ENCODE assay signal across 8 mouse cellular contexts in the genomic region with DNA sequence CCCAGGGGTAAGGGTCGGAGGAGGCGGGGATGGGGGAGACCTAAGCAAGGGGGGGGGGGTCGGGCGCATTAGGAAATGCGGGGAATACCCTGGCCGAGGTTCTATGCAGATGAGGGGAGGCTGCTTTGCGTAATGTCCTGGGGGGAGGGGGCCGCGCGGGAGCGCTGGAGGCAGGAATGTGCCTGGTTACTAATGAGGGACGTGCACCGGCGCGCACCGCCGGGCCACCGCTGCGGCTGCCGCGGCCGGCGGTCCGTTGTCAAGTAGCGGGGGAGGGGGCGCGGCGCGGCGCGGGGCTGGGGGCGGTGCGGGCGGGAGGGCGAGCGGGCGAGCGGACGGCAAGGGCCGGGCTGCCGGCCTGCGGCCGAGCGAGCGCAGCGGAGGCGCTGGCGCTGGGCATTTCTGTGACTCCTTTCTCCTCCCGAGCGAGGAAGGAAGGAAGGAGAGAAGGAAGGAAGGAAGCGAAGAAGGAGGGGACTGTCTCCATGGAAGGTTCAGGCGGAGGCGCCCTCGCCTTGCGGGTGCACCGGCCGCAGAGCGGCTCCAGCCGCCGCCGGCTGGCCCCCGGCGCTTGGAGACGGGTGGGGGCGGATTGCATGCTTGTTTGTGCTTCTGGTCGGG. TPM values are rescaled to one million over a fixed set of nuclear protein-coding genes. Genes with fewer than 3 reads are reported as not detected.
DNase-seq lines count a peak whose midpoint lies in the region; ATAC-seq and TF ChIP-seq lines count a peak whose summit lies in the region.

No protein-coding gene starts in this region.

- H3K27ac ChIP-seq in neural tube, embryonic 11.5 days (ENCODE audit: low read depth, low read length): peak overlapping the region; percentile 96
- H3K27ac ChIP-seq in heart, adult 2 months: peak overlapping the region; percentile 96
- peak overlapping the region; percentile 99 for H3K27ac ChIP-seq in kidney, adult 2 months (ENCODE audit: insufficient read depth, low read depth, low read length)
- H3K27ac ChIP-seq in limb, embryonic 13.5 days: peak overlapping the region; percentile 93
- H3K27ac ChIP-seq in midbrain, postnatal 0 days (ENCODE audit: low read depth, low read length): peak overlapping the region; percentile 98
- peak overlapping the region; percentile 98 for H3K27ac ChIP-seq in stomach, embryonic 16.5 days (ENCODE audit: low read length)

- H3K4me1 ChIP-seq in neural tube, embryonic 11.5 days (ENCODE audit: control insufficient read depth, insufficient read depth, low read length): no peaks in the 10 kb centered on the region; the same call in 1 of the 2 replicates
- no peaks in the 10 kb centered on the region; the same call in 1 of the 2 replicates for H3K4me1 ChIP-seq in heart, adult 2 months (ENCODE audit: control insufficient read depth, insufficient read depth, low read length)
- no peaks in the 10 kb centered on the region; the same call in 1 of the 2 replicates for H3K4me1 ChIP-seq in kidney, adult 2 months (ENCODE audit: control insufficient read depth, insufficient read depth, low read length)
- H3K4me1 ChIP-seq in limb, embryonic 13.5 days: peaks cover 15% of the 10 kb centered on the region
- no peaks in the 10 kb centered on the region for H3K4me1 ChIP-seq in midbrain, postnatal 0 days (ENCODE audit: insufficient read depth, low read length)
- H3K4me1 ChIP-seq in stomach, embryonic 16.5 days (ENCODE audit: control insufficient read depth, insufficient read depth, low read length): 0 out of 2 replicates have a peak, but pooled peaks cover 2% of the 10 kb centered on the region

- intact Hi-C loops in heart, adult 2 months (cut with DNase I): loop anchor here (1.0 to 5.0 kb wide), 5 partner anchors 16 to 415 kb away; a partner anchor contains a TSS

- 0 out of 2 replicates have a peak, but pooled peaks have one; percentile 12 for TF ChIP-seq EP300 in heart, adult 2 months (IDR thresholded peaks at IDR 0.05; ENCODE audit: insufficient read depth, low read depth, low read length)

- peak; percentile 84 for DNase-seq in neural tube, embryonic 11.5 days (ENCODE audit: low spot score)
- DNase-seq in neural tube, embryonic 10.5 days (ENCODE audit: extremely low spot score, low spot score): no peak
- DNase-seq in embryo, embryonic 11.5 days (ENCODE audit: low read depth, low spot score): peak; percentile 51
- peak; percentile 81 to 84 for DNase-seq in heart, adult 2 months
- peak; percentile 80 for DNase-seq in kidney, adult 2 months
- peak; percentile 74 for DNase-seq in midbrain, postnatal 0 days (ENCODE audit: low spot score)

- no peaks in the 10 kb centered on the region for H3K9me3 ChIP-seq in neural tube, embryonic 11.5 days (ENCODE audit: control insufficient read depth, low read length)
- no peaks in the 10 kb centered on the region for H3K9me3 ChIP-seq in limb, embryonic 13.5 days
- no peaks in the 10 kb centered on the region for H3K9me3 ChIP-seq in midbrain, postnatal 0 days (ENCODE audit: low read length)
- no peaks in the 10 kb centered on the region for H3K9me3 ChIP-seq in stomach, embryonic 16.5 days (replicated peaks; ENCODE audit: control insufficient read depth, low read length)

- peak overlapping the region; percentile 100 for H3K4me2 ChIP-seq in neural tube, embryonic 11.5 days (ENCODE audit: low read depth)
- peak overlapping the region; percentile 100 for H3K4me2 ChIP-seq in limb, embryonic 13.5 days (replicated peaks)
- H3K4me2 ChIP-seq in midbrain, postnatal 0 days (ENCODE audit: low read depth, low read length, poor library complexity, severe bottlenecking): peak overlapping the region; percentile 99
- H3K4me2 ChIP-seq in stomach, embryonic 16.5 days (ENCODE audit: low read depth, low read length): peak overlapping the region; percentile 94

- H3K27me3 ChIP-seq in neural tube, embryonic 11.5 days (ENCODE audit: control insufficient read depth, insufficient read depth, low read length): no peaks in the 10 kb centered on the region
- H3K27me3 ChIP-seq in heart, adult 2 months (ENCODE audit: control insufficient read depth, insufficient read depth, low read length): no peaks in the 10 kb centered on the region
- H3K27me3 ChIP-seq in kidney, adult 2 months (replicated peaks; ENCODE audit: control insufficient read depth, insufficient read depth, low read length): no peaks in the 10 kb centered on the region
- H3K27me3 ChIP-seq in limb, embryonic 13.5 days: peaks cover 28% of the 10 kb centered on the region
- H3K27me3 ChIP-seq in midbrain, postnatal 0 days (ENCODE audit: insufficient read depth, low read length): no peaks in the 10 kb centered on the region
- no peaks in the 10 kb centered on the region for H3K27me3 ChIP-seq in stomach, embryonic 16.5 days (ENCODE audit: control insufficient read depth, insufficient read depth, low read length)

- WGBS in neural tube, embryonic 11.5 days: 0% methylated on average over 36 of the region's 66 CpGs
- 1% methylated on average over 63 of the region's 66 CpGs for WGBS in heart, adult 2 months
- 2% methylated on average over 65 of the region's 66 CpGs for WGBS in kidney, adult 2 months
- 1% methylated on average over 62 of the region's 66 CpGs for WGBS in limb, embryonic 13.5 days
- WGBS in midbrain, postnatal 0 days: 1% methylated on average over 39 of the region's 66 CpGs
- under 1% methylated on average over 63 of the region's 66 CpGs for WGBS in stomach, embryonic 16.5 days

- H3K79me2 ChIP-seq in heart, adult 2 months (replicated peaks; ENCODE audit: control insufficient read depth, insufficient read depth, low read length): no peaks in the 10 kb centered on the region

- peak; percentile 30 for TF ChIP-seq CTCF in heart, adult 2 months (IDR thresholded peaks at IDR 0.05)
- no peak for TF ChIP-seq CTCF in kidney, adult 2 months (conservative IDR thresholded peaks at IDR 0.05; ENCODE audit: insufficient read depth, insufficient read length, low read depth, low read length)
- no peak for TF ChIP-seq CTCF in midbrain, postnatal 0 days (IDR thresholded peaks at IDR 0.05)

- peak overlapping the region; percentile 93 for H3K9ac ChIP-seq in neural tube, embryonic 11.5 days (ENCODE audit: low read length)
- peak overlapping the region; percentile 89 for H3K9ac ChIP-seq in heart, adult 2 months (ENCODE audit: low read depth, low read length)
- H3K9ac ChIP-seq in limb, embryonic 13.5 days: peak overlapping the region; percentile 83
- peak overlapping the region; percentile 91 for H3K9ac ChIP-seq in midbrain, postnatal 0 days (replicated peaks; ENCODE audit: low read length, poor library complexity, severe bottlenecking)
- peak overlapping the region; percentile 92 for H3K9ac ChIP-seq in stomach, embryonic 16.5 days (ENCODE audit: low read length)

- TF ChIP-seq POLR2A in heart, adult 2 months (IDR thresholded peaks at IDR 0.05; ENCODE audit: insufficient read depth, low read depth, low read length): no peak
- TF ChIP-seq POLR2A in kidney, adult 2 months (IDR thresholded peaks at IDR 0.05; ENCODE audit: low read depth, low read length): no peak

- no peaks in the 10 kb centered on the region for H3K36me3 ChIP-seq in neural tube, embryonic 11.5 days (ENCODE audit: control insufficient read depth, insufficient read depth, low read length)
- peaks cover 2% of the 10 kb centered on the region; the same call in 1 of the 2 replicates for H3K36me3 ChIP-seq in heart, adult 2 months (ENCODE audit: control insufficient read depth, insufficient read depth, low read length)
- H3K36me3 ChIP-seq in kidney, adult 2 months (ENCODE audit: control insufficient read depth, insufficient read depth, low read length): no peaks in the 10 kb centered on the region
- no peaks in the 10 kb centered on the region for H3K36me3 ChIP-seq in limb, embryonic 13.5 days
- no peaks in the 10 kb centered on the region for H3K36me3 ChIP-seq in midbrain, postnatal 0 days (ENCODE audit: insufficient read depth, low read length)
- H3K36me3 ChIP-seq in stomach, embryonic 16.5 days (ENCODE audit: control insufficient read depth, insufficient read depth, low read length): no peaks in the 10 kb centered on the region

- ATAC-seq in neural tube, embryonic 11.5 days (ENCODE audit: insufficient read depth, low FRiP score, low TSS enrichment): peak; percentile 65
- peak; percentile 42 for ATAC-seq in limb, embryonic 13.5 days (ENCODE audit: low FRiP score, low read depth)
- peak; percentile 65 for ATAC-seq in midbrain, postnatal 0 days (ENCODE audit: low FRiP score)
- ATAC-seq in stomach, embryonic 16.5 days (ENCODE audit: insufficient read depth, low FRiP score): peak; percentile 35; the same call in 1 of the 2 replicates

- H3K4me3 ChIP-seq in neural tube, embryonic 11.5 days (ENCODE audit: low read depth, low read length): peak overlapping the region; percentile 77
- peak overlapping the region; percentile 95 for H3K4me3 ChIP-seq in heart, adult 2 months
- H3K4me3 ChIP-seq in kidney, adult 2 months (ENCODE audit: insufficient read depth, low read depth, low read length): peak overlapping the region; percentile 61
- H3K4me3 ChIP-seq in limb, embryonic 13.5 days: peak overlapping the region; percentile 66
- peak overlapping the region; percentile 91 for H3K4me3 ChIP-seq in midbrain, postnatal 0 days (ENCODE audit: low read depth, low read length)
- peak overlapping the region; percentile 89 for H3K4me3 ChIP-seq in stomach, embryonic 16.5 days (replicated peaks; ENCODE audit: low read length)

RNA-seq across cellular contexts. Expression of a gene that starts 1.1 kb away (rescaled TPM):
- 5.0 and 7.4 TPM in 2 replicates for polyA plus RNA-seq in neural tube, embryonic 11.5 days (2014; fragmentation: Nextera tagmentation; extraction: Ambion mirVana)
- 10 to 100 TPM; 20.9 to 22.6 TPM for total RNA-seq in heart, adult 2 months (2021)
- polyA plus RNA-seq in heart, adult 2 months (2012; rRNA removed): 5.3 and 10.3 TPM in 2 replicates
- 4.9 and 5.1 TPM in 2 replicates for polyA plus RNA-seq in kidney, adult 2 months (2012; rRNA removed)
- polyA plus RNA-seq in limb, embryonic 13.5 days (2015; fragmentation: Nextera tagmentation; extraction: Ambion mirVana): 5.5 and 6.5 TPM in 2 replicates
- 37.5 and 40.9 TPM in 2 replicates for total RNA-seq in midbrain, postnatal 0 days (2014; rRNA removed)
- polyA plus RNA-seq in midbrain, postnatal 0 days (2015; fragmentation: Nextera tagmentation; extraction: Ambion mirVana): 10.6 and 10.8 TPM in 2 replicates
- 5.6 and 6.2 TPM in 2 replicates for polyA plus RNA-seq in stomach, embryonic 16.5 days (2015; fragmentation: Nextera tagmentation; extraction: Ambion mirVana)
